Mouse (Mus musculus) heart, adult 2 months (tissue): ENCODE measurements at regions not wholly inside any gene's neighbourhood (a gene's known extent, or its start where the extent isn't known, plus 50 kb on each side); places are given as distances from the start of the nearest gene placed in this dataset.
A peak's percentile ranks its signal among the peaks of the same experiment; 100 is the strongest.

Source experiments
- DNase-seq, 2 experiments: peaks; one replicate each; pipeline ENCODE4 v3.0.0; 2021
- H3K27ac ChIP-seq: fragments of 200-600 bp; 2 replicates; pipeline ENCODE4 v1.8.1; 2022
- H3K27me3 ChIP-seq: fragments of 200-500 bp; 2 replicates; pipeline ENCODE4 v1.6.1; 2012; ENCODE audit warnings: mild to moderate bottlenecking, low read length, inconsistent platforms, mixed read lengths; ENCODE audit not compliant: control insufficient read depth, insufficient read depth
- H3K36me3 ChIP-seq: fragments of 200-500 bp; 2 replicates; pipeline ENCODE4 v1.6.1; 2012; ENCODE audit warnings: low read length, inconsistent platforms; ENCODE audit not compliant: control insufficient read depth, insufficient read depth
- H3K4me1 ChIP-seq: fragments of 200-500 bp; 2 replicates; pipeline ENCODE4 v1.6.1; 2011; ENCODE audit warnings: low read length; ENCODE audit not compliant: control insufficient read depth, insufficient read depth
- H3K4me3 ChIP-seq: fragments of 200-600 bp; 2 replicates; pipeline ENCODE4 v1.8.1; 2022
- H3K79me2 ChIP-seq: fragments of 200-500 bp; replicated peaks from 2 replicates; pipeline ENCODE4 v1.6.1; 2012; ENCODE audit warnings: mild to moderate bottlenecking, inconsistent platforms, low read length, moderate library complexity, mixed read lengths; ENCODE audit not compliant: control insufficient read depth, insufficient read depth
- H3K9ac ChIP-seq: fragments of 200-500 bp; 2 replicates; pipeline ENCODE4 v1.6.1; 2012; ENCODE audit warnings: low read depth, mild to moderate bottlenecking, control low read depth, inconsistent platforms, low read length, mixed read lengths
- CTCF ChIP-seq: fragments of 200-600 bp; IDR thresholded peaks from 2 replicates; pipeline ENCODE4 v1.8.1; 2022; ENCODE audit warnings: antibody characterized with exemption, mild to moderate bottlenecking, moderate library complexity
- EP300 ChIP-seq: fragments of 200-500 bp; IDR thresholded peaks from 2 replicates; pipeline ENCODE4 v1.6.1; 2011; ENCODE audit warnings: low read depth, low read length, control low read depth; ENCODE audit not compliant: insufficient read depth
- POLR2A ChIP-seq: fragments of 200-500 bp; IDR thresholded peaks from 2 replicates; pipeline ENCODE4 v1.6.1; 2011; ENCODE audit warnings: mild to moderate bottlenecking, low read depth, low read length, control low read depth; ENCODE audit not compliant: insufficient read depth
- WGBS: fragments of 180-500 bp; shearing (Covaris S2); methylation state at CpG from one replicate; pipeline ENCODE4 v1.1.7; 2018; 5-methylcytosine and 5-hydroxymethylcytosine counted together
- intact Hi-C: fragments of 180-260 bp; cut with DNase I; formaldehyde crosslinking; loops from one replicate; pipeline ENCODE4 v1.15.1; 2025

DNA sequence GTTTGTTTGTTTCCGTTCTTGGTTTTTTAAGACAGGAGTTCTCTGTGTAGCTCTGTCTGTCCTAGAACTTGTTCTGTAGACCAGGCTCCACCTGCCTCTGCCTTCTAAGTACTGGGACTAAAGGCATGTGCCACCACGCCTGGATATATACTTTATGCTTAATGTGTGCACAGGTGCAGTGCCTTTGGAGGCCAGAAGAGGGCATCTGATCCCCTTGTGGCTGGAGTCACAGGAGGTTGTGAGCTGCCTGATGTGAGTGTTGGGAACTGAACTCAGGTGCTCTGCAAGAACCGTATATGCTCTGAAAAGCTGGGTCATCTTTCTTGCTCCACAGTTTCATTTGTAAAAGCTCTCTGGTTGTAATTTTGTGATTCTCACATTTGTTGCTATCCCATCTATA is 100.7 kb downstream of the 9530068E07Rik start:
- Histone ChIP-seq H3K27me3 (no peaks in the 10 kb centered on the region), H3K4me1 (no peaks in the 10 kb centered on the region), H3K9ac (no peak overlapping the region), H3K27ac (no peak overlapping the region), H3K36me3 (no peaks in the 10 kb centered on the region), H3K79me2 (no peaks in the 10 kb centered on the region), H3K4me3 (no peak overlapping the region)
- intact Hi-C loops = no loop called here
- WGBS = 90% methylated on average over 3 of the region's 3 CpGs
- TF ChIP-seq CTCF (peak; percentile 16; the same call in 1 of the 2 replicates), POLR2A (no peak), EP300 (no peak)
- no peak for DNase-seq

- DNase-seq = no peak
- no peaks in the 10 kb centered on the region for H3K27me3 ChIP-seq
- no peaks in the 10 kb centered on the region for H3K36me3 ChIP-seq
- H3K9ac ChIP-seq = no peak overlapping the region
- intact Hi-C loops = no loop called here
- H3K4me3 ChIP-seq = no peak overlapping the region
- 60% methylated on average over 10 of the region's 10 CpGs for WGBS
- TF ChIP-seq POLR2A (no peak), EP300 (no peak)
- H3K79me2 ChIP-seq = no peaks in the 10 kb centered on the region
- no peak overlapping the region for H3K27ac ChIP-seq
- no peaks in the 10 kb centered on the region for H3K4me1 ChIP-seq
Measured at GRCm38 (mm10) chr11:52502759-52503365, 106.6 kb downstream of the 9530068E07Rik start.

GRCm38 (mm10) chr11:52511831-52512297 is 115.6 kb downstream of the 9530068E07Rik start:
- H3K4me1 ChIP-seq = no peaks in the 10 kb centered on the region
- H3K36me3 ChIP-seq = no peaks in the 10 kb centered on the region
- H3K27ac ChIP-seq = no peak overlapping the region
- intact Hi-C loops = no loop called here
- TF ChIP-seq POLR2A (no peak), EP300 (no peak), CTCF (no peak)
- 61% methylated on average over 4 of the region's 4 CpGs for WGBS
- no peaks in the 10 kb centered on the region for H3K27me3 ChIP-seq
- no peak overlapping the region for H3K9ac ChIP-seq
- H3K79me2 ChIP-seq = no peaks in the 10 kb centered on the region
- H3K4me3 ChIP-seq = no peak overlapping the region
- DNase-seq = no peak

DNA sequence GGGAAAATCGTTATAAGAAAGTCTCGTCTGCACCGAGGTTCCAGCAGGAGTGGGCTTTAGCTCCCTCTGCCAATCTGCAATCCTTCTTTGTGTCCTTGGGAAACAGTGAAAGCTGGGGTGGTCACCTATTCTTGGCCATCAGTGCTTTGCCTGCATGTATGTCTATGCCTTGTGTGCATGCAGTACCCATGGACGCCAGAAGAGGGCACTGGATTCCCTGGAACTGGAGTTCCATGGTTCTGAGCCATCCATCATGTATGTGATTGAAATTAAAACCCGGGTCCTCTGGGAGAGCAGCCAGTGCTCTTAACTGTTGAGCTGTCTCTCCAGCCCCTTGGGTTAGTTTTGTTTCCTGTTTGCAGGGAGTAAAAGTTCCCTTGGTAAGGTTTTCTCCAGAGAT is 121.1 kb downstream of the 9530068E07Rik start:
- TF ChIP-seq EP300 = no peak
- TF ChIP-seq CTCF = peak; percentile 48
- no peak for TF ChIP-seq POLR2A
- H3K36me3 ChIP-seq = no peaks in the 10 kb centered on the region
- H3K79me2 ChIP-seq = no peaks in the 10 kb centered on the region
- no peaks in the 10 kb centered on the region for H3K4me1 ChIP-seq
- intact Hi-C loops = no loop called here
- H3K27ac ChIP-seq = no peak overlapping the region
- H3K27me3 ChIP-seq = no peaks in the 10 kb centered on the region
- H3K9ac ChIP-seq = no peak overlapping the region
- DNase-seq = no peak
- 76% methylated on average over 5 of the region's 5 CpGs for WGBS
- H3K4me3 ChIP-seq = no peak overlapping the region

DNA sequence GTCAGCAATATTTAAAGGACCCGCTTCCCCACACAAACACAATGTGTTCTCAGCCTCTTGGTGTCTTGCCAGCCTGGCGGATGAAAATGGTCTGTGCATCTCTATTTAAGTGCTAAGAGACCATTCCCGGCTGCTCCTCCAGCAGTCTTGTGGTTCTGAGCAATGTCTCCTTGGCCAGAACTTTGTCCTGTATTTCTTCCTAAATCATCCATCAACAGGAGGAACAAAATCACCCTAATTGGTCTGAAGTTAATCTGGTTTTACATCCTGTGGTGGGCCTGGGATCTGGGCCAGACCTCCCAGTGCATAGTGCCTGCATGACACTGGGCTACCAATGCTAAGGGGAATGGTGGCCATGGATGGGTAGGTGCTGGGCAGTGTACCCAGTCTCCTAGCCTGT is 123.6 kb downstream of the 9530068E07Rik start:
- TF ChIP-seq CTCF (no peak), POLR2A (no peak), EP300 (no peak)
- no peak overlapping the region for H3K9ac ChIP-seq
- intact Hi-C loops = loop anchor here (5.0 kb wide), 2 partner anchors 247 to 737 kb away; no protein-coding TSS in a partner anchor
- H3K36me3 ChIP-seq = no peaks in the 10 kb centered on the region
- H3K79me2 ChIP-seq = no peaks in the 10 kb centered on the region
- 69% methylated on average over 3 of the region's 3 CpGs for WGBS
- no peak overlapping the region for H3K27ac ChIP-seq
- H3K4me3 ChIP-seq = no peak overlapping the region
- H3K4me1 ChIP-seq = no peaks in the 10 kb centered on the region
- H3K27me3 ChIP-seq = no peaks in the 10 kb centered on the region
- DNase-seq = no peak

DNA sequence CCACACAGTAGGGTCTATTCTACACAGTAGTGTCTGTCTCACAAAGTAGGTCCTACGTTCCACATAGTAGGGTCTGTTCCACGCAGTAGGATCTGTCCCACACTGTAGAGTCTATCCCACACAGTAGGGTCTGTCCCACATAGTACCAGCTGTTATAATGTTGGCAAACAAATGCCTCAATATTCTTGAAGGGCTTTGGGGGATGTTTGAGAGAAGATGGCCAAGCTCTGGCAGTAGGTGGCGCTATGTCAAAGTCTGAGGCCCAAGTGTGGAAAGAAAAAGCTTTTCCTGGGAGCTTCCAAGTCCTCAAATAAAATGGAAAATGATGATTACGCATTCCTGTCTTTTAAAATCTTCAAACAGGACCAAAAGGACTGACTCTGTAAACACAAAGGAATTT is 125.7 kb downstream of the 9530068E07Rik start:
- peak in 1 of 2 experiments; percentile 36 for DNase-seq
- H3K27ac ChIP-seq = no peak overlapping the region
- H3K79me2 ChIP-seq = no peaks in the 10 kb centered on the region
- 48% methylated on average over 4 of the region's 4 CpGs for WGBS
- intact Hi-C loops = loop anchor here (2.0 to 5.0 kb wide), 3 partner anchors 245 to 735 kb away; no protein-coding TSS in a partner anchor
- no peak overlapping the region for H3K9ac ChIP-seq
- no peak overlapping the region for H3K4me3 ChIP-seq
- H3K27me3 ChIP-seq = no peaks in the 10 kb centered on the region
- H3K36me3 ChIP-seq = no peaks in the 10 kb centered on the region
- H3K4me1 ChIP-seq = no peaks in the 10 kb centered on the region
- TF ChIP-seq EP300 (no peak), CTCF (peak; percentile 73)
